Mouse (Mus musculus) midbrain, embryonic 16.5 days (tissue): Measurements from ENCODE around the gene Clps. TPM values are rescaled to one million over a fixed set of nuclear protein-coding genes. Genes with fewer than 3 reads are reported as not detected.
A peak's percentile ranks its signal among the peaks of the same experiment; 100 is the strongest.

Source experiments
- ATAC-seq: fragments of 200-750 bp; cut with Nextera tagmentation; 2 replicates; pipeline ENCODE4 v1.8.0; 2017; ENCODE audit warnings: moderate TSS enrichment
- H3K27ac ChIP-seq: fragments of 300-500 bp; sonication (generic); 2 replicates; pipeline ENCODE4 v1.5.1; 2014; ENCODE audit warnings: mild to moderate bottlenecking, low read length, mixed read lengths
- H3K27me3 ChIP-seq: fragments of 300-500 bp; sonication (generic); 2 replicates; pipeline ENCODE4 v1.6.1; 2014; ENCODE audit warnings: low read depth, low read length, mixed read lengths; ENCODE audit not compliant: control insufficient read depth, insufficient read depth
- H3K36me3 ChIP-seq: fragments of 300-500 bp; sonication (generic); 2 replicates; pipeline ENCODE4 v1.6.1; 2014; ENCODE audit warnings: mild to moderate bottlenecking, low read length, moderate library complexity, mixed read lengths; ENCODE audit not compliant: control insufficient read depth, insufficient read depth
- H3K4me1 ChIP-seq: fragments of 300-500 bp; sonication (generic); 2 replicates; pipeline ENCODE4 v1.6.1; 2014; ENCODE audit warnings: mild to moderate bottlenecking, low read length, mixed read lengths; ENCODE audit not compliant: control insufficient read depth, insufficient read depth
- H3K4me2 ChIP-seq: fragments of 300-500 bp; sonication (generic); 2 replicates; pipeline ENCODE4 v1.6.1; 2014; ENCODE audit warnings: mild to moderate bottlenecking, low read length, mixed read lengths
- H3K4me3 ChIP-seq: fragments of 300-500 bp; sonication (generic); 2 replicates; pipeline ENCODE4 v1.5.1; 2014; ENCODE audit warnings: low read depth, mild to moderate bottlenecking, low read length, moderate library complexity, mixed read lengths
- H3K9ac ChIP-seq: fragments of 300-500 bp; sonication (generic); 2 replicates; pipeline ENCODE4 v1.6.1; 2014; ENCODE audit warnings: low read depth, low read length, mixed read lengths
- H3K9me3 ChIP-seq: fragments of 300-500 bp; sonication (generic); replicated peaks from 2 replicates; pipeline ENCODE4 v1.6.1; 2014; ENCODE audit warnings: mild to moderate bottlenecking, low read length, mixed read lengths; ENCODE audit not compliant: control insufficient read depth, poor library complexity, severe bottlenecking
- WGBS: fragments of 180-500 bp; shearing (Covaris S2); extraction: QIAGEN DNeasy Blood & Tissue Kit; methylation state at CpG from one replicate; pipeline ENCODE4 v1.1.7; 2014; 5-methylcytosine and 5-hydroxymethylcytosine counted together
- polyA plus RNA-seq: library from polyadenylated mRNA; unstranded; fragments of >200 nt; fragmentation: Nextera tagmentation; extraction: Ambion mirVana; gene quantifications from 2 replicates; pipeline ENCODE4 v1.2.1, GENCODE M21; 2015

Gene Clps
- polyA plus RNA-seq, 1 experiment from 2014 or later: not detected

DNA sequence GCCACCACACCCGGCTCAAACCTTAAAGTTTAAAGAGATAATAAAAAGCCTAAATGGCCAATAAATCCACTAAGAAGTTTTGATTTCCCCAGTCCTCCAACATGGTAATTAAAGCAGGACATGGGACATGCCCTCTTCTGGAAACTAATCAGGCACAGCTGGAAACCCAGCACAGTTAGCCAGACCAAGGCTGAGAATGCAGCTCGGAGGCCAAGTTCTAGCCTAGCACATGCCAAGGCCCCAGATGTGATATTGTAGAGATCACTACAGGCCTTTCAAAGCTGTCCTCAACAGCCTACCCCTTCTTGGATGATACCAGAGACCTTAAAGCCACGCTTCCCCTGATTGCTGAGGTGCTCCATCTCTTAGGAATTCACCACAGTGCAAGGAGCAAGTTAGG, 25.9 kb upstream of the Clps start:
- H3K4me2 ChIP-seq: no peak overlapping the region
- 96% methylated on average over 3 of the region's 3 CpGs for WGBS
- peaks cover 16% of the 10 kb centered on the region for H3K36me3 ChIP-seq
- no peaks in the 10 kb centered on the region for H3K4me1 ChIP-seq
- no peaks in the 10 kb centered on the region for H3K27me3 ChIP-seq
- H3K27ac ChIP-seq: no peak overlapping the region
- no peak for ATAC-seq
- H3K9ac ChIP-seq: no peak overlapping the region
- H3K9me3 ChIP-seq: no peaks in the 10 kb centered on the region
- no peak overlapping the region for H3K4me3 ChIP-seq

DNA sequence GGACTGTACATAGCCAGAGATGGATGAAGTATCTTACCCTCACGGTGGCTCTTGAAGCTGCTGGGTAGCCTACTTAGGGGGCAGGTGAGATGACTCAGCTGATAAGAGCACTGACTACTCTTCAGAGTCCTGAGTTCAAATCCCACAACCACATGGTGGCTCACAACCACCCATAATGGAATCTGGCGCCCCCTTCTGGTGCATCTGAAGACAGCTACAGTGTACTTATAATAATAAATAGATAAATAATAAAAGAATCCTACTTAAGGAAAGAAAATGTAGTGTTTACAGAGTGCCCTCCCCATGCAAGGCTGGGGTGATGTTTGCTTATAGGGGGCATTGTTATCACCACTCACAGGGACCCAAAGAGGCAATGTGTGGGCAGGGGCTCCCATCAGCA, 20.5 kb upstream of the Clps start:
- H3K9me3 ChIP-seq: no peaks in the 10 kb centered on the region
- no peaks in the 10 kb centered on the region for H3K4me1 ChIP-seq
- no peak for ATAC-seq
- no peaks in the 10 kb centered on the region for H3K27me3 ChIP-seq
- no peak overlapping the region for H3K9ac ChIP-seq
- 58% methylated on average over 2 of the region's 2 CpGs for WGBS
- no peaks in the 10 kb centered on the region for H3K36me3 ChIP-seq
- H3K4me2 ChIP-seq: no peak overlapping the region
- no peak overlapping the region for H3K4me3 ChIP-seq
- no peak overlapping the region for H3K27ac ChIP-seq

GRCm38 (mm10) chr17:28580396-28580795, 19.8 kb upstream of the Clps start:
- H3K4me3 ChIP-seq: no peak overlapping the region
- H3K4me1 ChIP-seq: peaks cover 3% of the 10 kb centered on the region; the same call in 1 of the 2 replicates
- 5% methylated on average over 9 of the region's 9 CpGs for WGBS
- no peaks in the 10 kb centered on the region for H3K36me3 ChIP-seq
- no peak overlapping the region for H3K4me2 ChIP-seq
- no peaks in the 10 kb centered on the region; the same call in 1 of the 2 replicates for H3K27me3 ChIP-seq
- no peak overlapping the region for H3K27ac ChIP-seq
- no peak overlapping the region for H3K9ac ChIP-seq
- no peak for ATAC-seq
- no peaks in the 10 kb centered on the region for H3K9me3 ChIP-seq

- Histone ChIP-seq H3K4me3 (peak within 1 kb of the TSS; percentile 50), H3K36me3 (no peaks in the 10 kb centered on the region), H3K4me2 (peak within 1 kb of the TSS; percentile 89), H3K27ac (no peak within 1 kb of the TSS), H3K4me1 (peaks cover 7% of the 10 kb centered on the region; the same call in 1 of the 2 replicates), H3K9ac (peak within 1 kb of the TSS; percentile 71), H3K9me3 (no peaks in the 10 kb centered on the region), H3K27me3 (no peaks in the 10 kb centered on the region; the same call in 1 of the 2 replicates)
- ATAC-seq: peak; percentile 81; the same call in 1 of the 2 replicates
- 17% methylated on average over 46 of the region's 50 CpGs for WGBS
These were observed 14.9 kb upstream of the Clps start, which contains the start of gene Lhfpl5 for GRCm38 (mm10) chr17:28575244-28576125. Gene Lhfpl5 (plus strand): TSS chr17:28575641.

GRCm38 (mm10) chr17:28572941-28573340, 12.4 kb upstream of the Clps start:
- 77% methylated on average over 6 of the region's 6 CpGs for WGBS
- Histone ChIP-seq H3K9me3 (no peaks in the 10 kb centered on the region), H3K4me1 (peaks cover 7% of the 10 kb centered on the region; the same call in 1 of the 2 replicates), H3K9ac (no peak overlapping the region), H3K4me2 (no peak overlapping the region), H3K27ac (no peak overlapping the region), H3K27me3 (no peaks in the 10 kb centered on the region; the same call in 1 of the 2 replicates), H3K4me3 (no peak overlapping the region), H3K36me3 (no peaks in the 10 kb centered on the region)
- no peak for ATAC-seq

DNA sequence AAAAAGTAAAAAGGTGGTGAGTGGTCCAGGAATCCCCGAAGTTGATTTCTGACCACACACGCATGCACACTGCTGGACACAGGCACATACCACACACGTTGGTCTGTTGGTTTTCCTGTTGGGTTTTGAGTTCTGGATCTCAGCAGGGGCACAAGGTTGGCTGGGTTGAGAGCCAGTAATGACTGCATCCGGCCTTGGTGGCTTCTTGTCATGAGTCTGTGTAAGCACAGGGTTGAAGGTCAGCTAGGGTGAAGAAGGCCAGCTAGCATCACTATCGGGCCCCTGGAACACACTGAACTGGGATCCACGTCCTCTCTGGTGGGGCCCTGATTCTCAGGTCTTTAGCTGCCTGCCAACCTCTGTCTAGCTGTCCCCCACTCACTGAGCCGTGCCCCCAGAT, 12.0 kb upstream of the Clps start:
- ATAC-seq: no peak
- no peak overlapping the region for H3K27ac ChIP-seq
- 84% methylated on average over 7 of the region's 7 CpGs for WGBS
- H3K27me3 ChIP-seq: no peaks in the 10 kb centered on the region; the same call in 1 of the 2 replicates
- H3K9me3 ChIP-seq: no peaks in the 10 kb centered on the region
- H3K4me2 ChIP-seq: no peak overlapping the region
- H3K9ac ChIP-seq: no peak overlapping the region
- peaks cover 7% of the 10 kb centered on the region; the same call in 1 of the 2 replicates for H3K4me1 ChIP-seq
- H3K36me3 ChIP-seq: no peaks in the 10 kb centered on the region
- H3K4me3 ChIP-seq: no peak overlapping the region

DNA sequence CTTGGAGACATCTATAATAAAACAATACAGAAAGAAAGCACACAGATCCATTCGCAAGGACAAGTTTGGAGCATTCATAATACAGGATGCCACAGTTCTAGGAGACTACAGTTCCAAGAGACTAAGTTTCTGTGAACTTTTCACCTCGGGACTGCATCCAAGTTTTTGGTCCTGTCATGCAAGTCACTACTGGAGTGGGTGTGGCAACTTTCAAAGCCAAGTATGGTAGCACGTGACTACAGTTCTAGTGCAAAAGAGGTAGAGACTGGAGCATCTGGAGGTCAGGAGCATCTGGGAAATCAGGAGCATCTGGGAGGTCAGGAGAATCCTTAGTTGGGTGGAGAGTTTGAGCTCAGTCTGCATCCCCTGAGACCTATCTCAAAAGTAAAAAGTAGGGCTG, 11.3 kb upstream of the Clps start:
- Histone ChIP-seq H3K4me3 (no peak overlapping the region), H3K27me3 (no peaks in the 10 kb centered on the region; the same call in 1 of the 2 replicates), H3K9me3 (no peaks in the 10 kb centered on the region), H3K4me1 (peaks cover 7% of the 10 kb centered on the region; the same call in 1 of the 2 replicates), H3K36me3 (no peaks in the 10 kb centered on the region), H3K9ac (no peak overlapping the region), H3K4me2 (no peak overlapping the region), H3K27ac (no peak overlapping the region)
- ATAC-seq: no peak
- 82% methylated on average over 3 of the region's 3 CpGs for WGBS

DNA sequence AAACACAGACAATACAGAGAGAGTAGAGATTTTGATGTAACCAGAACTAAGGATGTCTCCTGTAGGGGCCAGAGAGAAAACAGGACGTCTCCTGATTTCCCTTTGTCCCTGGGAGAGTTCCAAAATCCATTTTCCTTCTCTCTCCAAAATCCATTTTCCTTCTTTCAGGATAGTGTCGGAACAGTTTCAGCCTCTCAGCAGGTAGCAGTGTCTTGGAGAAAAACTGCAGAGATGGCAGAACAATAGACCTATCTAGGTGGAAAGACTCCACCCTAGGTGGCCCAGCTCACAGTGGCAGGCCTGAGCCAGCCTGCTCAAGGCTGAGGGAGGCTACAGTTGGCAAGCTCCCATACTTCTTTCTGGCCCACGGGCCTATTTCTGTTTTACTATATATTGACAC, 7.0 kb upstream of the Clps start:
- 25% methylated on average over 3 of the region's 3 CpGs for WGBS
- Histone ChIP-seq H3K4me3 (no peak overlapping the region), H3K9ac (no peak overlapping the region), H3K9me3 (no peaks in the 10 kb centered on the region), H3K4me1 (no peaks in the 10 kb centered on the region), H3K4me2 (no peak overlapping the region), H3K27me3 (no peaks in the 10 kb centered on the region), H3K36me3 (no peaks in the 10 kb centered on the region), H3K27ac (no peak overlapping the region)
- no peak for ATAC-seq

DNA sequence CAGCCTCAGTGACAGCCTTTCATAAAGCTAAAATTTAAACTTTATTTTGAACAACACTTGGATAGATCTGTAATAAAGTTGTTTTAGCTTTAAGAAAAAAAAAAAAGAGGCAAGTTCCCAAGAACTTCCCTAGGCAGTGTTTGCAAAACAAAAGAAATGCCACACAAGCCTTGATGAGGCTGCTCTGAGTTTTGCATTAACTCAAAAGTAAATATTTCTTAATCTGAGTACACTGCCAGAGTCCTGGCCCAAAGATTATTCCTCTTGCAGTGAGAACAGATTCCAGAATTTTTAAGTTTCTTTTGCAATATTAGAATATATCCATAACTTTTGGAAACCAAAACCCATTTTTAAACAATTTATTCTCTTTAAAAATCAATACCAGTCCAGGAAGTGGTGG, 4.6 kb upstream of the Clps start:
- Histone ChIP-seq H3K9ac (no peak overlapping the region), H3K36me3 (no peaks in the 10 kb centered on the region)

More for the DNA sequence above, 4.6 kb upstream of the Clps start:
- Histone ChIP-seq H3K27ac (no peak overlapping the region), H3K4me1 (no peaks in the 10 kb centered on the region), H3K9me3 (no peaks in the 10 kb centered on the region), H3K4me2 (no peak overlapping the region), H3K4me3 (no peak overlapping the region), H3K27me3 (no peaks in the 10 kb centered on the region)
- no peak for ATAC-seq
